Mouse (Mus musculus): ENCODE measurements at regions not wholly inside any gene's neighbourhood (a gene's known extent, or its start where the extent isn't known, plus 50 kb on each side); places are given as distances from the start of the nearest gene placed in this dataset.

DNA sequence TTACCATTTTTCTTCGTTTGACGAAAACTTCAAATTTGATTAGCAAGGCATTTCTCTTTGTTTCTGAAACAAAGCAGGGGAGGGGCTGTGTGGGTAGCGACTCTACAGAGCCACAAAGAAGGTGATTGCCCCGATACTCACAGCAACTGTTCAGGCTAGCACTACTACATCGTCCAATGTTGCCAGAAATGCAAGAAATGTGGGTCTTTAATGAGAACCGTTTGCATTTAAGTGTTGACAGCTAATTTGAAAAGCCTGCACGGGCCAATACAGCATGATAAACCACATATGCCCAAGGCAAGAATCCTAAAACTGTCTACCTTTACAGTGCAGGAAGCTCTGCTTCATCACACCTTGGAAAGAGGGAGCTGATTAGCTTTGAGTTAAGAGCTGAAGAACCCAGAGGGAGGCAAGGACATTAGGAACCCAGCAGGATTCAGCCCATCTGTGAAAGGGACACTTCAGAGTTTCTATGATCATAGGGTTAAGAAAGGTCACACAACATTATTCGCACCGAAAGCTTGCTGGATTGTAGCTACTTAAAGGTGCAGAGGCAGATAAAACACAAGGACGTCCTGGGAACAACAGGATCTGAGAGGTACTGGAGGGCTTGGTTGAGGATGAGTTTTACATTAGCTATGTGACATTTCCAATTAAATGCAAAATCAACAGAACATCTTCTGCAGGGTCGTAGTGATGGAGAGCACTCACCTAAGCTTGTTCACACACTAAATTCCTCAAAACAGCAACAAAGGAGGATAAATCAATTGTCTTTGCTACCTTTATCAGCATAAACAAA lies 94.0 kb downstream of the Mat2b start:
- no peak for TF ChIP-seq POLR2A (IDR thresholded peaks at IDR 0.05; ENCODE audit: low read depth, low read length)
- TF ChIP-seq CTCF (conservative IDR thresholded peaks at IDR 0.05; ENCODE audit: insufficient read depth, insufficient read length, low read depth, low read length) = no peak
